8 mouse cellular contexts compared by ENCODE assay signal in the genomic region with DNA sequence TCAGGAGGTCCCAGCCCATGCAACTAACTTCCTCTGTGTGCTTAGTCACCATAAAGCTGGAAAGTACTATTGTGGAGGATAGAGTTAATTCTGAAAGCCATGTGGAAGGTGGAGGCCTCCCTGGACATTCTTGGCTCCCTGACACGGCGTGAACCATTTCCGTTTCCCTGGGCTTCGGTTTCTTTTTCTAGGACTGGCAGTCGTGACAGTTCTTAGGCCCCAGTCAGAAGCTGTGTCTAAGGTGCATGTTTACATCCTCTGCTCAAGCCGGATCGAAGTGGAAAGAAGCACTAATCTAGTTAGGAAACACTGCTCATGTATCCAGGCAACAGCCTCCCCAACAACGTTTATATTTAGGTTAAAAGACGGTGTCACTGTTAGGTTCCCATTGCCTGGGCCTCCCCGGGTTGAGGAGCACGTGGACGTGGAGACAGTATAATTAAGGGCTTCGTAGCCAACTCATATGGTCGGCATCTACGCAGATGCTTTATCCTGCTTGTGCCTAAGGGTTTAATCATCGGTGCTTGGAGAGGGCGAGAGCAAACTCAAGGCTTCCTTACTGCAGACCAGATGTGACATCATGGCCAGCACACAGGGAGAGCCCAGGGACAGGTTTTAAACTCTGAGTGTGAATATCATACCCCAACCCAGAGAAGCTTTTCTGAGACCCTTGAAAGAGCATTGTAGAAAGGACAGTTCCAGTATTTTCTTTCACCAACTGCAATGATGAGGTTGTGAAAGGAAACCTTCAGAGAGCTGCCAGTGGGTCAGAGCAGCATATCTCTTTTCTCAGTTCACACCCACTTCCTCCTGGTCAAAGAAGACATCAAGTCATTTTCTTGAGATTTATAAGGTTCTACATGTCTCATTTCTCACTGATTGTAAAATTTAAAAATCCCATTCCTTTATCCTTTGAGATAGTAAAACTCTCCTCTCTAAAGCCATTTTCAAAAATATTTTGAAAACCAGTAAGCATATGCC.
DNase-seq lines count a peak whose midpoint lies in the region; ATAC-seq and TF ChIP-seq lines count a peak whose summit lies in the region.

No protein-coding gene starts in this region.

- H3K4me2 ChIP-seq in liver, embryonic 12.5 days, result no peak overlapping the region
- peak overlapping the region; percentile 6 for H3K4me2 ChIP-seq in embryonic facial prominence, embryonic 14.5 days (ENCODE audit: low read depth, low read length)

- H3K79me2 ChIP-seq in liver, adult 2 months (ENCODE audit: control insufficient read depth, insufficient read depth, low read length), result no peaks in the 10 kb centered on the region

- H3K9ac ChIP-seq in liver, adult 2 months (ENCODE audit: low read depth, low read length), result no peak overlapping the region
- no peak overlapping the region for H3K9ac ChIP-seq in liver, embryonic 12.5 days
- H3K9ac ChIP-seq in embryonic facial prominence, embryonic 14.5 days (ENCODE audit: low read depth, low read length), result no peak overlapping the region

- no peak for ATAC-seq in liver, embryonic 12.5 days
- peak; percentile 83 for ATAC-seq in embryonic facial prominence, embryonic 14.5 days (ENCODE audit: low read depth)

- no peak overlapping the region for H3K4me3 ChIP-seq in liver, adult 2 months (ENCODE audit: insufficient read depth, low read depth, low read length)
- no peak overlapping the region for H3K4me3 ChIP-seq in liver, embryonic 12.5 days
- no peak overlapping the region for H3K4me3 ChIP-seq in embryonic facial prominence, embryonic 14.5 days (ENCODE audit: low read depth, low read length)
- H3K4me3 ChIP-seq in olfactory bulb, adult 2 months (ENCODE audit: insufficient read depth, low read depth, low read length), result no peak overlapping the region
- H3K4me3 ChIP-seq in cerebellum, adult 2 months (replicated peaks; ENCODE audit: insufficient read depth, low read depth, low read length), result no peak overlapping the region

- peak overlapping the region; percentile 8; the same call in 1 of the 2 replicates for H3K27ac ChIP-seq in liver, adult 2 months (replicated peaks; ENCODE audit: insufficient read depth, low read depth, low read length)
- no peak overlapping the region for H3K27ac ChIP-seq in liver, embryonic 12.5 days
- peak overlapping the region; percentile 78 for H3K27ac ChIP-seq in embryonic facial prominence, embryonic 14.5 days (replicated peaks; ENCODE audit: low read depth, low read length)
- H3K27ac ChIP-seq in olfactory bulb, adult 2 months (ENCODE audit: insufficient read depth, low read depth, low read length), result peak overlapping the region; percentile 53
- H3K27ac ChIP-seq in cerebellum, adult 2 months (ENCODE audit: insufficient read depth, low read length), result no peak overlapping the region

- TF ChIP-seq CTCF in liver, adult 2 months (IDR thresholded peaks at IDR 0.05; ENCODE audit: low read depth, low read length), result no peak
- no peak for TF ChIP-seq CTCF in olfactory bulb, adult 2 months (IDR thresholded peaks at IDR 0.05; ENCODE audit: insufficient read depth, low read depth, low read length)
- no peak for TF ChIP-seq CTCF in cerebellum, adult 2 months (IDR thresholded peaks at IDR 0.05; ENCODE audit: borderline replicate concordance, insufficient read depth, low read depth, low read length)

- no peaks in the 10 kb centered on the region for H3K36me3 ChIP-seq in liver, adult 2 months (ENCODE audit: control insufficient read depth, insufficient read depth, low read length)
- no peaks in the 10 kb centered on the region for H3K36me3 ChIP-seq in liver, embryonic 12.5 days
- no peaks in the 10 kb centered on the region for H3K36me3 ChIP-seq in embryonic facial prominence, embryonic 14.5 days (ENCODE audit: control insufficient read depth, insufficient read depth, low read length)

- H3K4me1 ChIP-seq in liver, adult 2 months (ENCODE audit: control insufficient read depth, insufficient read depth, low read length), result peaks cover 6% of the 10 kb centered on the region
- H3K4me1 ChIP-seq in liver, embryonic 12.5 days, result peaks cover 9% of the 10 kb centered on the region
- H3K4me1 ChIP-seq in embryonic facial prominence, embryonic 14.5 days (ENCODE audit: control insufficient read depth, insufficient read depth, low read length), result peaks cover 16% of the 10 kb centered on the region
- peaks cover 8% of the 10 kb centered on the region; the same call in 1 of the 2 replicates for H3K4me1 ChIP-seq in olfactory bulb, adult 2 months (ENCODE audit: control insufficient read depth, insufficient read depth, low read length)
- H3K4me1 ChIP-seq in cerebellum, adult 2 months (ENCODE audit: control insufficient read depth, insufficient read depth, low read length), result no peaks in the 10 kb centered on the region

- no peaks in the 10 kb centered on the region for H3K27me3 ChIP-seq in liver, adult 2 months (ENCODE audit: control insufficient read depth, insufficient read depth, low read length)
- no peaks in the 10 kb centered on the region for H3K27me3 ChIP-seq in liver, embryonic 12.5 days (replicated peaks)
- no peaks in the 10 kb centered on the region for H3K27me3 ChIP-seq in embryonic facial prominence, embryonic 14.5 days (replicated peaks; ENCODE audit: control insufficient read depth, insufficient read depth, low read length)
- no peaks in the 10 kb centered on the region for H3K27me3 ChIP-seq in cerebellum, adult 2 months (ENCODE audit: control insufficient read depth, insufficient read depth, low read length)

- WGBS in liver, adult 2 months, result 38% methylated on average over 17 of the region's 17 CpGs
- 56% methylated on average over 17 of the region's 17 CpGs for WGBS in liver, embryonic 12.5 days (ENCODE audit: insufficient replicate concordance)
- WGBS in embryonic facial prominence, embryonic 14.5 days, result 24% methylated on average over 17 of the region's 17 CpGs
- WGBS in olfactory bulb, adult 2 months, result 9% methylated on average over 17 of the region's 17 CpGs
- 34% methylated on average over 17 of the region's 17 CpGs for WGBS in cerebellum, adult 2 months

- no peak for DNase-seq in liver, adult 2 months (ENCODE audit: extremely low read depth, low read depth, low spot score)
- peak; percentile 74 for DNase-seq in embryonic facial prominence, embryonic 14.5 days (ENCODE audit: low spot score)
- peak; percentile 40 for DNase-seq in kidney, postnatal 10 days
- no peak for DNase-seq in cerebellum, adult 2 months
- DNase-seq in adrenal gland, postnatal 25 days, result no peak
- no peak for DNase-seq in frontal cortex, postnatal 10 days (ENCODE audit: low spot score in 2 of 2)

- TF ChIP-seq POLR2A in liver, adult 2 months (IDR thresholded peaks at IDR 0.05; ENCODE audit: extremely low read depth, insufficient read depth, low read length), result no peak
- TF ChIP-seq POLR2A in olfactory bulb, adult 2 months (IDR thresholded peaks at IDR 0.05; ENCODE audit: insufficient read depth, low read depth, low read length), result no peak
- no peak for TF ChIP-seq POLR2A in cerebellum, adult 2 months (IDR thresholded peaks at IDR 0.05; ENCODE audit: borderline replicate concordance, insufficient read depth, low read length)

- H3K9me3 ChIP-seq in liver, embryonic 12.5 days (replicated peaks), result no peaks in the 10 kb centered on the region
- no peaks in the 10 kb centered on the region for H3K9me3 ChIP-seq in embryonic facial prominence, embryonic 14.5 days (ENCODE audit: control insufficient read depth, low read length)

Comparison
In these comparisons a context has a peak if more than half of its experiments do, and no peak if none do; other contexts are left out.
1. H3K27ac ChIP-seq: peak in liver, adult 2 months (single experiment), embryonic facial prominence, embryonic 14.5 days (single experiment) and olfactory bulb, adult 2 months (single experiment); none in liver, embryonic 12.5 days (single experiment) and cerebellum, adult 2 months (single experiment).
2. DNase-seq: peak in embryonic facial prominence, embryonic 14.5 days (single experiment) and kidney, postnatal 10 days (single experiment); none in liver, adult 2 months (single experiment), cerebellum, adult 2 months (0 of 2), adrenal gland, postnatal 25 days (single experiment) and frontal cortex, postnatal 10 days (0 of 2).